Mouse (Mus musculus) spleen, adult 18-20 months (tissue): ENCODE data around the gene Neu2.

Source experiments
- DNase-seq, 2 experiments: peaks; one replicate each; pipeline ENCODE4 v3.0.0; 2022; ENCODE audit warnings: mixed read lengths in 2 of 2

The Neu2 gene

GRCm38 (mm10) chr1:87541614-87542013, 31.9 kb downstream of the Neu2 start:
- DNase-seq, result peak in 1 of 2 experiments; percentile 12

- no peak for DNase-seq
These were observed 41.3 kb downstream of the Neu2 start for GRCm38 (mm10) chr1:87551008-87551407.

- DNase-seq, result no peak
These were observed 43.9 kb downstream of the Neu2 start for GRCm38 (mm10) chr1:87553586-87553985.

- no peak for DNase-seq
These were observed 53.3 kb downstream of the Neu2 start for GRCm38 (mm10) chr1:87562967-87563366.

GRCm38 (mm10) chr1:87565760-87566159, 56.1 kb downstream of the Neu2 start:
- no peak for DNase-seq

- DNase-seq, result peak; percentile 24 to 39
These were observed 58.7 kb downstream of the Neu2 start for GRCm38 (mm10) chr1:87568398-87568797.

GRCm38 (mm10) chr1:87573261-87573660, 63.6 kb downstream of the Neu2 start:
- DNase-seq, result no peak

- DNase-seq, result no peak
These were observed 64.1 kb downstream of the Neu2 start, which contains the start of gene Ngef for GRCm38 (mm10) chr1:87573800-87574215. TSS of gene Ngef (minus strand) at chr1:87573870.

GRCm38 (mm10) chr1:87574353-87574752, 64.7 kb downstream of the Neu2 start:
- DNase-seq, result no peak

- no peak for DNase-seq
These were observed 65.1 kb downstream of the Neu2 start for GRCm38 (mm10) chr1:87574785-87575184.

GRCm38 (mm10) chr1:87578965-87579364, 69.3 kb downstream of the Neu2 start:
- DNase-seq, result no peak

GRCm38 (mm10) chr1:87580824-87581223, 71.1 kb downstream of the Neu2 start:
- DNase-seq, result no peak

- DNase-seq, result no peak
These were observed 79.5 kb downstream of the Neu2 start for GRCm38 (mm10) chr1:87589162-87589561.

GRCm38 (mm10) chr1:87589980-87590379, 80.3 kb downstream of the Neu2 start:
- DNase-seq, result no peak

- no peak for DNase-seq
These were observed 84.6 kb downstream of the Neu2 start for GRCm38 (mm10) chr1:87594261-87594660.

GRCm38 (mm10) chr1:87594671-87595070, 85.0 kb downstream of the Neu2 start:
- DNase-seq, result no peak

- DNase-seq, result no peak
These were observed 90.8 kb downstream of the Neu2 start for GRCm38 (mm10) chr1:87600533-87600932.

- DNase-seq, result no peak
These were observed 92.1 kb downstream of the Neu2 start for GRCm38 (mm10) chr1:87601801-87602200.

GRCm38 (mm10) chr1:87603389-87603788, 93.7 kb downstream of the Neu2 start:
- DNase-seq, result no peak

- DNase-seq, result no peak
These were observed 95.6 kb downstream of the Neu2 start for GRCm38 (mm10) chr1:87605296-87605695.

GRCm38 (mm10) chr1:87607385-87608091, 97.8 kb downstream of the Neu2 start:
- peak; percentile 32 to 37 for DNase-seq

GRCm38 (mm10) chr1:87608416-87609046, 98.8 kb downstream of the Neu2 start:
- peak; percentile 68 to 86 for DNase-seq

- no peak for DNase-seq
These were observed 105.0 kb downstream of the Neu2 start for GRCm38 (mm10) chr1:87614576-87615295.

GRCm38 (mm10) chr1:87620211-87620668, 110.6 kb downstream of the Neu2 start, which contains the start of gene Inpp5d:
TSS of gene Inpp5d (plus strand) at chr1:87620312.
- peak; percentile 59 to 67 for DNase-seq
